Mouse (Mus musculus) v-Abl transformed pro-B cells (cell line): ENCODE measurements around the gene Gm49450.

Source experiments
- in situ Hi-C, 2 experiments: fragments of 400-800 bp; cut with MboI; formaldehyde crosslinking; loops; one replicate each; pipeline ENCODE4 v1.15.1; 2025; ENCODE audit not compliant: unreplicated experiment in 2 of 2

Gene Gm49450

GRCm38 (mm10) chr15:98930998-98931397 lies 22.4 kb downstream of the Gm49450 start:
- in situ Hi-C loops = no loop called here

GRCm38 (mm10) chr15:98930017-98930734 lies 23.2 kb downstream of the Gm49450 start:
- in situ Hi-C loops = no loop called here

- in situ Hi-C loops = no loop called here
Observed at GRCm38 (mm10) chr15:98928598-98929240, 24.6 kb downstream of the Gm49450 start.

- in situ Hi-C loops = no loop called here
Observed at GRCm38 (mm10) chr15:98927566-98927965, 25.8 kb downstream of the Gm49450 start.

- in situ Hi-C loops = loop anchor here in 1 of 2 experiments (25.0 kb wide), 1 partner anchor 1388 kb away; the partner anchor contains the start of gene Mettl7a1
Observed at GRCm38 (mm10) chr15:98924682-98925081, 28.7 kb downstream of the Gm49450 start.

GRCm38 (mm10) chr15:98923031-98923537 lies 30.3 kb downstream of the Gm49450 start:
- in situ Hi-C loops = loop anchor here in 1 of 2 experiments (25.0 kb wide), 1 partner anchor 1389 kb away; the partner anchor contains the start of gene Mettl7a1

- in situ Hi-C loops = loop anchor here in 1 of 2 experiments (25.0 kb wide), 1 partner anchor 1390 kb away; the partner anchor contains the start of gene Mettl7a1
Observed at GRCm38 (mm10) chr15:98922581-98922980, 30.8 kb downstream of the Gm49450 start.

- in situ Hi-C loops = loop anchor here in 1 of 2 experiments (25.0 kb wide), 1 partner anchor 1391 kb away; the partner anchor contains the start of gene Mettl7a1
Observed at GRCm38 (mm10) chr15:98921510-98921909, 31.8 kb downstream of the Gm49450 start.

GRCm38 (mm10) chr15:98918499-98918895 lies 34.9 kb downstream of the Gm49450 start:
- in situ Hi-C loops = loop anchor here in 1 of 2 experiments (25.0 kb wide), 1 partner anchor 1394 kb away; the partner anchor contains the start of gene Mettl7a1

GRCm38 (mm10) chr15:98917538-98918498 lies 35.5 kb downstream of the Gm49450 start, which contains the start of gene Lmbr1l:
Gene Lmbr1l, minus strand, starts transcription at chr15:98918231.
- in situ Hi-C loops = loop anchor here in 1 of 2 experiments (25.0 kb wide), 1 partner anchor 1394 kb away; the partner anchor contains the start of gene Mettl7a1

- in situ Hi-C loops = loop anchor here in 1 of 2 experiments (25.0 kb wide), 1 partner anchor 1395 kb away; the partner anchor contains the start of gene Mettl7a1
Observed at GRCm38 (mm10) chr15:98917091-98917490, 36.3 kb downstream of the Gm49450 start.

GRCm38 (mm10) chr15:98916016-98916415 lies 37.3 kb downstream of the Gm49450 start:
- in situ Hi-C loops = loop anchor here in 1 of 2 experiments (25.0 kb wide), 1 partner anchor 1396 kb away; the partner anchor contains the start of gene Mettl7a1

- in situ Hi-C loops = loop anchor here in 1 of 2 experiments (25.0 kb wide), 1 partner anchor 1397 kb away; the partner anchor contains the start of gene Mettl7a1
Observed at GRCm38 (mm10) chr15:98914903-98915302, 38.4 kb downstream of the Gm49450 start.

GRCm38 (mm10) chr15:98904692-98905091 lies 48.7 kb downstream of the Gm49450 start:
- in situ Hi-C loops = loop anchor here in 1 of 2 experiments (25.0 kb wide), 1 partner anchor 1408 kb away; the partner anchor contains the start of gene Mettl7a1

- in situ Hi-C loops = loop anchor here in 1 of 2 experiments (25.0 kb wide), 1 partner anchor 1410 kb away; the partner anchor contains the start of gene Mettl7a1
Observed at GRCm38 (mm10) chr15:98902600-98902999, 50.8 kb downstream of the Gm49450 start.

GRCm38 (mm10) chr15:98901530-98901929 lies 51.8 kb downstream of the Gm49450 start:
- in situ Hi-C loops = loop anchor here in 1 of 2 experiments (25.0 kb wide), 1 partner anchor 1411 kb away; the partner anchor contains the start of gene Mettl7a1

- in situ Hi-C loops = loop anchor here in 1 of 2 experiments (10.0 kb wide), 1 partner anchor 207 kb away; no protein-coding TSS in a partner anchor
Observed at GRCm38 (mm10) chr15:98897928-98898800, 55.2 kb downstream of the Gm49450 start, which contains the start of gene Dhh. Gene Dhh, minus strand, starts transcription at chr15:98898540.

GRCm38 (mm10) chr15:98897495-98897894 lies 55.9 kb downstream of the Gm49450 start:
- in situ Hi-C loops = loop anchor here in 1 of 2 experiments (10.0 kb wide), 1 partner anchor 207 kb away; no protein-coding TSS in a partner anchor
